Mouse (Mus musculus): ENCODE results near the gene Psd.

GRCm38 (mm10) chr19:46327531-46328064 lies 642 bp upstream of the Psd start:
- TF ChIP-seq CTCF (IDR thresholded peaks at IDR 0.05; ENCODE audit: low read depth, low read length) (no peak), POLR2A (IDR thresholded peaks at IDR 0.05; ENCODE audit: extremely low read depth, insufficient read depth, low read length) (no peak)

Measured in liver, adult 2 months (tissue).